Mouse (Mus musculus): ENCODE data around the gene Slc37a3.
"Not testable (repeated sequence)": the region's sequence is repeated elsewhere in the genome, so short reads cannot be mapped to it uniquely, and the experiment has no call there.

Gene Slc37a3

DNA sequence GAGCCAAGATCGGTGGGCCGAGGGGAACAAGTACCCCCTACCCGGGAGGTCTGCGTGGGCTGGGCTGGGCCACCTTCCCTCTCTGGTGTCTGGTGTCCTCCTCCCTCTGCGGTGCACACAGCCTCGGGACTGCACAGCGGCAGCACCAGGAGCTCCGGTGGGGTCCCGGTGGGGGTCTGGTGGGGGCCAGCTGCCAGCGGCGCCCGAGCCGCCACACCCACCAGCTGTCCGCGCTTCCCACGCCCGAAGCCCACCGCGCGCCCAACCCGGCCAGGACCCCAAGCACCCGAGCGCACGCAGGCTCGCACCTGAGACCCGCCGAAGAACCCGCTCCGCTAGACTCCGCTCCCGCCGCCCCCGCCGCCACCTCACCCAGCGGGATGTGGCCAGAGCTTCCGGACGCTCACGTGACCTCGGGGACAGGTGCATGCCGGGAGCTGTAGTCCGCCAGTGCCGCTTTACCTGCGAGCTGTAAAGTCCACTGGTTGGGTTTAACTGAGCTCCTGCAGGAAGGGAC, at the start of gene Slc37a3:
Gene Slc37a3, minus strand, starts transcription at position 365 of the 517 bp plus-strand sequence.
- DNase-seq (ENCODE audit: low spot score): peak; percentile 74

- no peak for DNase-seq (ENCODE audit: low spot score)
Measured at GRCm38 (mm10) chr6:39426725-39427124, 49.2 kb upstream of the Slc37a3 start.

DNA sequence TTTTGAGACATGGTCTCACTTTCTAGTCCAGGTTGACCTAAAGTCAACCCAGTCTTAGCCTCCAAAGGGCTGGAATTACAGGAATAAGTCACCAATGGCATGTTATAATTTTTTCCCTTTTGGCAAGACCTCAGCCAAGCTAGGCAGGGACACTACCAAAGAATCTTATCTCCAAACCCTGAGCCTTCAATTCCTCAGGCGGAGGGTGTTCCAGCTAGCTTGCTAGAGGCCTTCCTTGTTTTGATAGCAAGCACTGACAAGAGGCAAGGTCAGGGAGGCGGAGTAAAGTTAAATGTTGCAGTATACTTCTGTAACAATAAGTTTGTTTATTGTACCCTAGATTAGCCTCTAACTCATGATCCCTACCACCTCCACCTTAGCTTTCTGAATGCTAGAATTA, 47.7 kb upstream of the Slc37a3 start:
- no peak for DNase-seq (ENCODE audit: low spot score)

DNA sequence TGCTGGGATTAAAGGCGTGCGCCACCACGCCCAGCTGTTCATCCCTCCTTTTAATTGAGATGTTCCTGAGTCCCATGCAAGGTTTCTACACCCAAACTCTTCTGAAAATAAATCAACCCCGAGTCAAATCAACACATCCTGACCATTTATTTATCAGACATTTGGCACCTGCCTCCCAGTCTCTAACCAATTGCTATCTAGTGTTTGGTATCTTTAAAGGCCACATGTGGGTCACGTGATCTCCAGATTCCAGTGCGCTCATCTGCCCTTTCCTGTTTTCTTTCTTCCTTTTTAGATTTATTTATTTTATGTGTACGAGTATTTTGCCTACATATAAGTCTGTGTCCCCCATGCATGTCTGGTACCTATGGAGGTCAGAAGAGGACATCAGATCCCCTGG, 46.2 kb upstream of the Slc37a3 start:
- DNase-seq (ENCODE audit: low spot score): peak; percentile 58

DNA sequence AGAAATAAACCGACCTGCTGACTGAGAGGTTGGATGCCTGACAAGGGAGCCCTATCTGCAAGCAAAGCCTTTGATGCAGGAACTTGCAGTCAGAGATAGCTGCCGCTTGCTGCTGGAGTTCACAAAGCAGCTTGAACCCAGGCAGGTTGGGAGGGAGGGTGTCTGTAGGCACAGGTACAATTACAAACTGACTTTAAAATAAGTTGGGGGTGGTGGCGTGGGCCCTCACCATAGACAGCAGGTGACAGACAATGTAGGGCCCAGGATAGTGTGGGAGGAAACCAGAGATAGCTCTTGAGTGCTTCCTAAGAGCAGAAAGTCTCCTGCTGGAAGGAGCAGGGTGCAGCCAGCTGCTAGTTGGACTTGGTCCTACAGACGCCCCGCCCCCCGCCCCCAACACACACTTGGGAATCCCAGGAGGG, 45.7 kb upstream of the Slc37a3 start:
- DNase-seq (ENCODE audit: low spot score): peak; percentile 51

- DNase-seq (ENCODE audit: low spot score): no peak
Measured at GRCm38 (mm10) chr6:39420867-39421266, 43.4 kb upstream of the Slc37a3 start.

DNA sequence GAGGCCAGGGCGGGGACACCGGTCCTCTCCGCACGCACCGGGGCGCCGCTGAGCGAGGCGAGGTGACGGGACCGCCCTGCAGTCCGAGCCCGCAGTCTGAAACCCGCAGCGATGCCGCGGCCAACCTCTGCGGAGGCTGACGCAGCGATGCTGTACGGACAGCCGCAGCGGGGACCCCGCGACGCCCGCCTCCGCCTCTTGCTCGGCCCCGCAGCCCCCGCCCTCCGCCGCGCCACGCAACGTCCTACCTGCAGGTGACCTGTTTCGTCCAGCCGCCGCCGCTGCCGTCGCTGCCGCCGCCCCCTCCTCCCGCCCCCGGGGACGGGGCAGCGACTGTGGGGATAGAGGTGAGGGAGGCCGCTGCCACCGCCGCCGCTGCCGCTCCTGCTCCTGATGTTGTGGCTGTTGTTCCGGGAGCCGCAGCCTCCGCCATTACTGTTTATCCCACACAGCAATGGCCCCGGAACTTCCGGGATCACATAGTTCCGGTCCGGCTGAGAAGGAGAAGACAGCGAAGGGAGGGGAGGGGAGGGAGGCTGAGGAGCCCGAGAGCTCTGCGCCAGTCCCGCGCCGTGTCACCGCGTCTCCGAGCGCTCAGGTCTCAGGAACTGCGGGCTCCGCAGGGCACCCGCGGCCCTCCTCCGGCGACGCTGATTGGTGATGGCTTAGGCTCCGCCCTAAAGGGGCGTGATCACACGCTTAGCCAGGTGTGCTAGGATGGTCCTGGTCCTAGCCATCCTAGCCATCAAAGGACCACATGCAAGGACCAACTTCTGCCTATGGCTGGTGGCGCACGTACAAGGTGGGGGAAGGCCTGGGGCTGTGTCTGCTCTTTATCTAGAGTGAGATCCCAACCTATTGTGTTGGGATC, 42.6 kb upstream of the Slc37a3 start, which contains the start of gene Mkrn1:
Gene Mkrn1, minus strand, starts transcription at position 612 of the 871 bp plus-strand sequence.
- DNase-seq (ENCODE audit: low spot score): peak; percentile 83

DNA sequence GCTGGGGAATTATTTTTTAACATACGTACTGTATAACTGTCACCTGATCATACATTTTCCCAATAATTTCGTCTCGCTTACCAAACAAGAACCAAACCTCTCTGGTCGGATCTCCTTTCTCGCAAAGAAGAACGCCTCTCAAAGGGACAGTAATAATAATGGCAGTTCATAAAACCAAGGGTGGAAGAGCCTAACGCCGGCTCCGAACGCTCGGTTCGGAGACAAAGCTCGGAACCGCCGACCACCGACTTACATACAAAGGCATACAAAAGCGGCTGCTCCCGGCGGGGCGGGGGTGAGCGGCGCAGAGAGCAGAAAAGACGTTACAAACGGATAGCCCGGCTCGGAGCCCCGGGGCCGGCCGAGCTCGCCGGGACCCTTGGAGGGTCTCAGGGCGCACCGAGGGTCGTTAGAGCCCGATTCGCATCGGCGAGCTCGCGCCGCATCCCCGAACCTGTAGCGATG, 41.9 kb upstream of the Slc37a3 start:
- no peak for DNase-seq (ENCODE audit: low spot score)

GRCm38 (mm10) chr6:39416654-39417053, 39.2 kb upstream of the Slc37a3 start:
- DNase-seq (ENCODE audit: low spot score): not testable (repeated sequence)

GRCm38 (mm10) chr6:39415762-39416161, 38.3 kb upstream of the Slc37a3 start:
- DNase-seq (ENCODE audit: low spot score): peak; percentile 78

GRCm38 (mm10) chr6:39414106-39414505, 36.6 kb upstream of the Slc37a3 start:
- DNase-seq (ENCODE audit: low spot score): no peak

- no peak for DNase-seq (ENCODE audit: low spot score)
Measured at GRCm38 (mm10) chr6:39406480-39406879, 29.0 kb upstream of the Slc37a3 start.

DNA sequence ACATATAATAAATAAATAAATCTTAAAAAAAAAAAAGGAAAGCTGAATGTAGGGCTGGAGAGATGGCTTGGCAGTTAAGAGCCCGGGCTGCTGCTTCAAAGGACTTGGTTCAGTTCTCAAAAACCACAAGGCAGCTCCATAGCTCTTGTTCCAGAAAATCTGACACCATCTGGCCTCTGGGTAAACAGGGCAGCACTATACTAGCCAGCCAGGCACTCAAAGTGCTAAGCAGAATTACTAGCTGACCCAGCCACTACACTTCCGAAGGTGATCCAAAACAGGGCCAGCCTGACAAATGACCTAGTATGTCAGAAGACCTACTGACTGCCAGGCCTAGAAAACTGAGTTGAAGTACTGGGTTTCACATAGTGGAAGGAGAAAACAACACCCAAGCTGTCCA, 25.7 kb upstream of the Slc37a3 start:
- DNase-seq (ENCODE audit: low spot score): no peak

GRCm38 (mm10) chr6:39400343-39400742, 22.9 kb upstream of the Slc37a3 start:
- no peak for DNase-seq (ENCODE audit: low spot score)

DNA sequence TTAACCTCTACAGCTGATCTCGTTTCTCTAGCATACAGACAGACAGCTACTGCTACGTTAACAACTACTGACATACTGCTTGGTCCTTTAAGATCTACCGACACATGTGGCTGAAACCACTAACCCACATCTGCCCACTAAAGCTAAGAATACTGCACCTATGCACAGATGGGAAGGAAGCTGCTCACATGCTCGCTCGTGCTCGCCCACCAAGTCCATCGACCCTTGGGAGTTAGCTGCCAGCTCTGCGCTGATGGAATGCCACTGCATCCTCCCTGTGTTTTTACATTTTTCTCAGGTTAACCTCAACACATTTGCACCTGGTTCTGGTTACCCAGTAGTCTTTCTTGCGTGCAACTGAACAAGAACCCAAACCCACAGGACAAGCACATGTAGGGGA, 20.9 kb upstream of the Slc37a3 start:
- DNase-seq (ENCODE audit: low spot score): no peak

- DNase-seq (ENCODE audit: low spot score): no peak
Measured at GRCm38 (mm10) chr6:39397046-39397445, 19.6 kb upstream of the Slc37a3 start.

- DNase-seq (ENCODE audit: low spot score): no peak
Measured at GRCm38 (mm10) chr6:39395916-39396315, 18.4 kb upstream of the Slc37a3 start.

GRCm38 (mm10) chr6:39395471-39395870, 18.0 kb upstream of the Slc37a3 start:
- no peak for DNase-seq (ENCODE audit: low spot score)

GRCm38 (mm10) chr6:39389988-39390387, 12.5 kb upstream of the Slc37a3 start:
- no peak for DNase-seq (ENCODE audit: low spot score)

- no peak for DNase-seq (ENCODE audit: low spot score)
Measured at GRCm38 (mm10) chr6:39381125-39381880, 3.8 kb upstream of the Slc37a3 start, which contains the start of gene Rab19. Gene Rab19 (plus strand): TSS chr6:39381175.

DNA sequence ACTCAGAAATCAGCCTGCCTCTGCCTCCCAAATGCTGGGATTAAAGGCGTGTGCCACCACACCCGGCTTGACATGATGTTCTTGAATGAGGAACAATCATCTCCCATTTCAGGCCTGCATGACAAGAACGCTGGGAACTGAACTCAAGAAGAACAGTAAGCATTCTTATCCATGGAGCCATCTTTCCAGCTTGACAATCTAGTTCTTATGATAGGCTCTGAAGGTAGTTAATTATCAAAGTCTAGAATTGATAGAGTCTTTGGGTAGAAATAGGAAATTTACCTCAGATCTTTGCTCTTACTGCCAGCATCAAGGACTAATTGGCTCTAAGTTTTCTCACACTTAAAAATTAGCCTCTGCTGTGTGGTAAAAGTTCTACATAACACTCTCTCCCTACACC, 2.8 kb upstream of the Slc37a3 start:
- no peak for DNase-seq (ENCODE audit: low spot score)

GRCm38 (mm10) chr6:39379749-39380148, 2.3 kb upstream of the Slc37a3 start:
- DNase-seq (ENCODE audit: low spot score): peak; percentile 24

DNA sequence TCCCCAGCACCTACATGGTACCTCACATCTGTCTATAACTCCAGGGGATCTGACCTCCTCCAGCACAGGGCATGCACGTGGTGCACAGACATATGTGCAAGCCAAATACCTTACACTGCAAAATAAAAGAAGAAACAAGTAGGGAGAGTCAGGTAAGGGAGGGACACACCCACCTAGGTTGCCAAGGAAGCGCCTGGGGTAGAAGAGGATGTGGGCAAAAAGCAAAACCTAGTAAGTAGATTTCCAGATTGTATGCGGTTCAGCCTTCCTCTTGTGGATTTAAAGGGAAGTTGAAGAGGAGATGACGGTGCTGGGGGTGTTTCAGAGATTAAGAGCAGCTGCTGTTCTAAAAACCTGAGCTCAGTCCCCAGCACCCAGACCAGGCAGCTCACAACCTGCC, 1.7 kb upstream of the Slc37a3 start:
- DNase-seq (ENCODE audit: low spot score): peak; percentile 18
